Mouse (Mus musculus): ENCODE results near the gene Snapc4. TPM values are rescaled to one million over a fixed set of nuclear protein-coding genes. Genes with fewer than 3 reads are reported as not detected.
A peak's percentile ranks its signal among the peaks of the same experiment; 100 is the strongest.

The Snapc4 gene
- polyA plus RNA-seq (2012; rRNA removed) = 53.2 and 61.3 TPM in 2 replicates
- 22.7 and 30.5 TPM in 2 replicates for polyA plus RNA-seq (2014; fragmentation: Nextera tagmentation; extraction: Ambion mirVana)

DNA sequence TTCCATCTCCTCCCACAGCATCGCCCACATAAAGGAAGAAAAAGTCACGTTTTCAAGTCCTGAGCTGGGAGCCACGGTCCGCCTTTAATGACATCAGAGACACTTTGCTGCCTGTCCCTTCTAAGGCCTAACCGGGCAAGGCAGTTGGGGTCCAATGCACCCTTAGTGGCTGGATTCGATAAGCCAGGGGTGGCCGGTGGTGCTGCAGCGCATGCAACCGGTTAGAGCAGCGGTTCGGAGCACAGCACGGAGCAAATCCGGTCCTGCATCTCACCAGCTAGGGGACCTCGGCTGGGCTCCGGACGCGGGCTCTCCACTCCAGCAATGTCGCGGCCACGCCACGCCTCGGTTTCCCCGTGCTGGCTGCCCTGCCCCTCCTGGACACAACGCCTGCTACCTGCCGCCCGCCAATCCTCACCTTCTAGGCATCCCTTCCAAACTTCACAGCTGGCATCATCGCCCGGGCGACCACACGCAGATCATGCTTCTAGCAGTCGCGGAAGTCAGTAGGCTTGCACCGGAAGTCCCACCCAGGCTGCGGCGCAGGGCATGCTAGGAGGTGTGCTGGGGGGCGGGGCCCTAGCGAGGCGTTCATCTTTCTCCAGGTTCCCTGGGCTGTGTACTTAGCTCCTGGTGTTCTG, at the start of gene Snapc4:
Gene Snapc4 (minus strand): TSS at position 523 of the 641 bp plus-strand sequence.
- H3K27ac ChIP-seq (replicated peaks; ENCODE audit: low read depth, low read length) = no peak within 1 kb of the TSS
- peak; percentile 89 for DNase-seq (ENCODE audit: low spot score)
- peak within 1 kb of the TSS; percentile 72 for H3K9ac ChIP-seq (ENCODE audit: low read depth, low read length, severe bottlenecking)
- WGBS = under 1% methylated on average over 31 of the region's 38 CpGs
- peak within 1 kb of the TSS; percentile 83 for H3K4me2 ChIP-seq (replicated peaks; ENCODE audit: low read depth, low read length, severe bottlenecking)
- peaks cover 6% of the 10 kb centered on the region; the same call in 1 of the 2 replicates for H3K4me1 ChIP-seq (ENCODE audit: control insufficient read depth, insufficient read depth, low read length)
- H3K27me3 ChIP-seq (ENCODE audit: control insufficient read depth, insufficient read depth, low read length) = no peaks in the 10 kb centered on the region
- H3K9me3 ChIP-seq (ENCODE audit: control insufficient read depth, low read length) = no peaks in the 10 kb centered on the region
- H3K36me3 ChIP-seq (ENCODE audit: control insufficient read depth, insufficient read depth, low read length) = peaks cover 63% of the 10 kb centered on the region
- peak; percentile 95 for ATAC-seq (ENCODE audit: low FRiP score, low read depth)
- 0 out of 2 replicates have a peak, but pooled peaks have one; percentile 45 for TF ChIP-seq POLR2A (IDR thresholded peaks at IDR 0.05; ENCODE audit: borderline replicate concordance, extremely low read depth, insufficient read depth, insufficient read length)
- H3K4me3 ChIP-seq (replicated peaks; ENCODE audit: low read length) = peak within 1 kb of the TSS; percentile 75

GRCm38 (mm10) chr2:26429851-26430250, 49.4 kb upstream of the Snapc4 start:
- whole genome bisulfite sequencing = 91% methylated on average over 5 of the region's 5 CpGs
- no peaks in the 10 kb centered on the region for H3K27me3 ChIP-seq (ENCODE audit: control insufficient read depth, insufficient read depth, low read length)
- H3K4me1 ChIP-seq (ENCODE audit: control insufficient read depth, insufficient read depth, low read length) = no peaks in the 10 kb centered on the region
- H3K9ac ChIP-seq (ENCODE audit: low read depth, low read length, severe bottlenecking) = no peak overlapping the region
- H3K9me3 ChIP-seq (ENCODE audit: control insufficient read depth, low read length) = no peaks in the 10 kb centered on the region
- no peak for TF ChIP-seq POLR2A (IDR thresholded peaks at IDR 0.05; ENCODE audit: borderline replicate concordance, extremely low read depth, insufficient read depth, insufficient read length)
- H3K27ac ChIP-seq (replicated peaks; ENCODE audit: low read depth, low read length) = no peak overlapping the region
- DNase-seq (ENCODE audit: low spot score) (no peak), ATAC-seq (ENCODE audit: low FRiP score, low read depth) (no peak)
- H3K4me2 ChIP-seq (replicated peaks; ENCODE audit: low read depth, low read length, severe bottlenecking) = no peak overlapping the region
- H3K36me3 ChIP-seq (ENCODE audit: control insufficient read depth, insufficient read depth, low read length) = peaks cover 98% of the 10 kb centered on the region
- H3K4me3 ChIP-seq (replicated peaks; ENCODE audit: low read length) = no peak overlapping the region

DNA sequence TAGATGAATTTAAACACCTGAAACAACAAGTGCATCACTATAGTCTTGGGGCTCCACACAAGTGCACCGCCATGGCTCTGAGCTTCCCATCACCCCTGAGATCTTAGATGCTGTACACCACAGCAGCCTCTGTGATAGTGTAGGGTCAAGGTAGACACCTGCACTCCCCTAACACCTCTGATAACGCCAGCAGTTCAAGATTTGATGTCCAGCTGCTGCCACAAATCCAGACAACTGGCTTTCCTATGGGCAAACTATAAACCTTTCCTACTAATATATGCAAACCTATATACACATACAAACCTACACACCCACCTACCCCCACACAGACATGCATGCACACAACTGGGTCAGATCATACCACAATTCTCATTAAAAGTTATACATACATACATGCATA, 44.1 kb upstream of the Snapc4 start:
- 91% methylated on average over 2 of the region's 2 CpGs for WGBS
- H3K4me3 ChIP-seq (replicated peaks; ENCODE audit: low read length) = no peak overlapping the region
- peaks cover 98% of the 10 kb centered on the region for H3K36me3 ChIP-seq (ENCODE audit: control insufficient read depth, insufficient read depth, low read length)
- H3K4me2 ChIP-seq (replicated peaks; ENCODE audit: low read depth, low read length, severe bottlenecking) = no peak overlapping the region
- H3K4me1 ChIP-seq (ENCODE audit: control insufficient read depth, insufficient read depth, low read length) = no peaks in the 10 kb centered on the region
- ATAC-seq (ENCODE audit: low FRiP score, low read depth) (no peak), DNase-seq (ENCODE audit: low spot score) (no peak)
- H3K27me3 ChIP-seq (ENCODE audit: control insufficient read depth, insufficient read depth, low read length) = no peaks in the 10 kb centered on the region
- H3K9me3 ChIP-seq (ENCODE audit: control insufficient read depth, low read length) = no peaks in the 10 kb centered on the region
- H3K9ac ChIP-seq (ENCODE audit: low read depth, low read length, severe bottlenecking) = no peak overlapping the region
- no peak for TF ChIP-seq POLR2A (IDR thresholded peaks at IDR 0.05; ENCODE audit: borderline replicate concordance, extremely low read depth, insufficient read depth, insufficient read length)
- no peak overlapping the region for H3K27ac ChIP-seq (replicated peaks; ENCODE audit: low read depth, low read length)

- ATAC-seq (ENCODE audit: low FRiP score, low read depth) = no peak
- Histone ChIP-seq H3K4me3 (replicated peaks; ENCODE audit: low read length) (no peak overlapping the region), H3K27ac (replicated peaks; ENCODE audit: low read depth, low read length) (no peak overlapping the region), H3K4me2 (replicated peaks; ENCODE audit: low read depth, low read length, severe bottlenecking) (no peak overlapping the region), H3K36me3 (ENCODE audit: control insufficient read depth, insufficient read depth, low read length) (peaks cover 98% of the 10 kb centered on the region), H3K9me3 (ENCODE audit: control insufficient read depth, low read length) (no peaks in the 10 kb centered on the region), H3K9ac (ENCODE audit: low read depth, low read length, severe bottlenecking) (no peak overlapping the region), H3K4me1 (ENCODE audit: control insufficient read depth, insufficient read depth, low read length) (no peaks in the 10 kb centered on the region), H3K27me3 (ENCODE audit: control insufficient read depth, insufficient read depth, low read length) (no peaks in the 10 kb centered on the region)
- DNase-seq (ENCODE audit: low spot score) = no peak
- TF ChIP-seq POLR2A (IDR thresholded peaks at IDR 0.05; ENCODE audit: borderline replicate concordance, extremely low read depth, insufficient read depth, insufficient read length) = no peak
- 79% methylated on average over 1 of the region's 1 CpGs for WGBS
These were observed 42.6 kb upstream of the Snapc4 start for GRCm38 (mm10) chr2:26423086-26423485.

DNA sequence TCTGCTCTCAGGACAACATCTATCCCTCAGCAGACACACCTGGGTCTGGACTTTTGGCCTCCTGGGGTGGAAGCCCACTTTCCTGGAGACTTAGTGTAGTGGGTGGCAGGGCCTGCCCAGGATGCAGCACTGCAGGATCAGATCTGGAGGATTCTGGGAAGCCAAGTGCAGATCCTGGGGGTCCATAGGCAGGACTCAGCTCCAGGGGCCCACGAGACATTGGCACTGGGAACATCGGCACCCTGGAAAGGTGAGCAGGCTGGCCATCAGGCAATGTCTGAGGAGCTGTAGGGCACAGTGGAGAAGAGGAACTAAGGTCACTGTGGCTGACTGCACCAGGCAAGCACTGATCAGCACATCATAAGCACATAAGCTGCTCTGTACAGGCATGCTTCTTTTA, 41.5 kb upstream of the Snapc4 start:
- Histone ChIP-seq H3K4me2 (replicated peaks; ENCODE audit: low read depth, low read length, severe bottlenecking) (no peak overlapping the region), H3K4me1 (ENCODE audit: control insufficient read depth, insufficient read depth, low read length) (no peaks in the 10 kb centered on the region), H3K9ac (ENCODE audit: low read depth, low read length, severe bottlenecking) (no peak overlapping the region), H3K27ac (replicated peaks; ENCODE audit: low read depth, low read length) (no peak overlapping the region), H3K36me3 (ENCODE audit: control insufficient read depth, insufficient read depth, low read length) (peaks cover 97% of the 10 kb centered on the region), H3K4me3 (replicated peaks; ENCODE audit: low read length) (no peak overlapping the region), H3K27me3 (ENCODE audit: control insufficient read depth, insufficient read depth, low read length) (no peaks in the 10 kb centered on the region), H3K9me3 (ENCODE audit: control insufficient read depth, low read length) (no peaks in the 10 kb centered on the region)
- DNase-seq (ENCODE audit: low spot score) (no peak), ATAC-seq (ENCODE audit: low FRiP score, low read depth) (no peak)
- no peak for TF ChIP-seq POLR2A (IDR thresholded peaks at IDR 0.05; ENCODE audit: borderline replicate concordance, extremely low read depth, insufficient read depth, insufficient read length)
- WGBS = 95% methylated on average over 2 of the region's 2 CpGs

Measured in limb, embryonic 14.5 days (tissue).